Mouse (Mus musculus) megakaryocyte, embryonic 14.5 days (primary cell): ENCODE data around the gene Adamtsl1.

Experiments used
- FLI1 ChIP-seq: IDR thresholded peaks from 2 replicates; pipeline ENCODE4 v1.6.1; 2012; ENCODE audit warnings: low read length, inconsistent platforms, mixed read lengths
- GATA1 ChIP-seq: IDR thresholded peaks from 3 replicates; pipeline ENCODE4 v1.6.1; 2012; ENCODE audit warnings: mixed read lengths, low read length, inconsistent platforms, borderline replicate concordance

GRCm38 (mm10) chr4:86183701-86184173 lies 669.8 kb downstream of the Adamtsl1 start:
- TF ChIP-seq GATA1 (no peak), FLI1 (no peak)
